Comparison of ENCODE assay signal across 10 mouse cellular contexts in genomic region chr6:47649451-47649931, GRCm38 (mm10). TPM values are rescaled to one million over a fixed set of nuclear protein-coding genes. Genes with fewer than 3 reads are reported as not detected.
DNase-seq lines count a peak whose midpoint lies in the region; ATAC-seq and TF ChIP-seq lines count a peak whose summit lies in the region.
"Had no signal": no experiment of that assay in that cellular context is flagged by ENCODE, and none has a peak within 500 bp of the region (broad histone marks: within the 10 kb centered on the region; RNA-seq: fewer than 3 reads in every experiment).

No protein-coding gene starts in this region.

- 50% methylated on average over 5 of the region's 5 CpGs for WGBS in heart, adult 2 months
- 61% methylated on average over 5 of the region's 5 CpGs for WGBS in heart, embryonic 10.5 days
- 80% methylated on average over 5 of the region's 5 CpGs for WGBS in midbrain, postnatal 0 days

- TF ChIP-seq CTCF in heart, adult 2 months (IDR thresholded peaks at IDR 0.05), result no peak
- TF ChIP-seq CTCF in midbrain, postnatal 0 days (IDR thresholded peaks at IDR 0.05), result no peak

- H3K4me2 ChIP-seq in midbrain, postnatal 0 days (ENCODE audit: low read depth, low read length, poor library complexity, severe bottlenecking), result no peak overlapping the region
- H3K4me2 ChIP-seq: midbrain, embryonic 12.5 days had no signal

- no peak overlapping the region for H3K4me3 ChIP-seq in heart, adult 2 months
- H3K4me3 ChIP-seq in heart, embryonic 10.5 days, result no peak overlapping the region
- no peak overlapping the region for H3K4me3 ChIP-seq in midbrain, postnatal 0 days (ENCODE audit: low read depth, low read length)
- H3K4me3 ChIP-seq: midbrain, embryonic 12.5 days had no signal

- no peaks in the 10 kb centered on the region for H3K36me3 ChIP-seq in heart, adult 2 months (ENCODE audit: control insufficient read depth, insufficient read depth, low read length)
- no peaks in the 10 kb centered on the region for H3K36me3 ChIP-seq in heart, embryonic 10.5 days
- no peaks in the 10 kb centered on the region for H3K36me3 ChIP-seq in midbrain, postnatal 0 days (ENCODE audit: insufficient read depth, low read length)
- H3K36me3 ChIP-seq: embryonic facial prominence, embryonic 12.5 days; midbrain, embryonic 12.5 days had no signal

- H3K79me2 ChIP-seq in heart, adult 2 months (replicated peaks; ENCODE audit: control insufficient read depth, insufficient read depth, low read length), result no peaks in the 10 kb centered on the region

- peak; percentile 6 to 25 for DNase-seq in heart, adult 2 months
- no peak for DNase-seq in heart, embryonic 10.5 days (ENCODE audit: low spot score)
- DNase-seq in 3T3-L1 (ENCODE audit: low read depth, low spot score), result peak; percentile 45
- peak; percentile 39 for DNase-seq in c-Kit-positive CD71-positive TER-119-negative erythroid progenitor cells, embryonic 14.5 days (ENCODE audit: low read depth)
- DNase-seq in heart, postnatal 36 days, result peak; percentile 8 to 14
- peak; percentile 16 to 73 for DNase-seq in spleen, postnatal 4 days (ENCODE audit: low spot score in 2 of 2)
- no peak for DNase-seq in midbrain, postnatal 0 days (ENCODE audit: low spot score)

- no peak overlapping the region for H3K27ac ChIP-seq in heart, adult 2 months
- H3K27ac ChIP-seq in heart, embryonic 10.5 days, result no peak overlapping the region
- no peak overlapping the region for H3K27ac ChIP-seq in midbrain, postnatal 0 days (ENCODE audit: low read depth, low read length)
- H3K27ac ChIP-seq: embryonic facial prominence, embryonic 12.5 days; midbrain, embryonic 12.5 days had no signal

- no peaks in the 10 kb centered on the region for H3K4me1 ChIP-seq in heart, adult 2 months (ENCODE audit: control insufficient read depth, insufficient read depth, low read length)
- peaks cover 4% of the 10 kb centered on the region; the same call in 1 of the 2 replicates for H3K4me1 ChIP-seq in heart, embryonic 10.5 days
- H3K4me1 ChIP-seq in midbrain, postnatal 0 days (ENCODE audit: insufficient read depth, low read length), result no peaks in the 10 kb centered on the region
- H3K4me1 ChIP-seq: embryonic facial prominence, embryonic 12.5 days; midbrain, embryonic 12.5 days had no signal

- H3K9ac ChIP-seq in heart, adult 2 months (ENCODE audit: low read depth, low read length), result no peak overlapping the region
- H3K9ac ChIP-seq in midbrain, postnatal 0 days (replicated peaks; ENCODE audit: low read length, poor library complexity, severe bottlenecking), result no peak overlapping the region
- H3K9ac ChIP-seq: embryonic facial prominence, embryonic 12.5 days; midbrain, embryonic 12.5 days had no signal

- no peak for TF ChIP-seq POLR2A in heart, adult 2 months (IDR thresholded peaks at IDR 0.05; ENCODE audit: insufficient read depth, low read depth, low read length)

- intact Hi-C loops in heart, adult 2 months (cut with DNase I), result no loop called here
- intact Hi-C loops in heart, postnatal 36 days (cut with DNase I), result loop anchor here (5.0 kb wide), 3 partner anchors 52 to 332 kb away; partner anchors contain the start of gene Ezh2

- ATAC-seq in midbrain, postnatal 0 days (ENCODE audit: low FRiP score), result no peak
- no peak for ATAC-seq in inflammation-experienced regulatory T-cells, adult 6 months

- TF ChIP-seq EP300 in heart, adult 2 months (IDR thresholded peaks at IDR 0.05; ENCODE audit: insufficient read depth, low read depth, low read length), result no peak

- H3K27me3 ChIP-seq in heart, adult 2 months (ENCODE audit: control insufficient read depth, insufficient read depth, low read length), result no peaks in the 10 kb centered on the region
- peaks cover 15% of the 10 kb centered on the region; the same call in 1 of the 2 replicates for H3K27me3 ChIP-seq in heart, embryonic 10.5 days (ENCODE audit: insufficient read depth, poor library complexity, severe bottlenecking)
- H3K27me3 ChIP-seq in midbrain, postnatal 0 days (ENCODE audit: insufficient read depth, low read length), result no peaks in the 10 kb centered on the region
- H3K27me3 ChIP-seq: embryonic facial prominence, embryonic 12.5 days had no signal

- no peaks in the 10 kb centered on the region for H3K9me3 ChIP-seq in heart, embryonic 10.5 days
- H3K9me3 ChIP-seq in midbrain, postnatal 0 days (ENCODE audit: low read length), result no peaks in the 10 kb centered on the region
- H3K9me3 ChIP-seq: embryonic facial prominence, embryonic 12.5 days; midbrain, embryonic 12.5 days had no signal

RNA-seq across cellular contexts. Expression of gene Ezh2, which starts 54.4 kb away (rescaled TPM):
- total RNA-seq in heart, adult 2 months (2021), result 1 to 10 TPM; 9.2 to 9.6 TPM
- 3.9 and 9.2 TPM in 2 replicates for polyA plus RNA-seq in heart, adult 2 months (2012; rRNA removed)
- 68.1 and 111 TPM in 2 replicates for polyA plus RNA-seq in heart, embryonic 10.5 days (2016; fragmentation: Nextera tagmentation; extraction: Ambion mirVana)
- 10 to 100 TPM; 10.8 to 11.4 TPM for total RNA-seq in heart, postnatal 36 days (2021)
- 16.6 and 34.5 TPM in 2 replicates for total RNA-seq in midbrain, postnatal 0 days (2014; rRNA removed)
- 21.5 and 25.8 TPM in 2 replicates for polyA plus RNA-seq in midbrain, postnatal 0 days (2015; fragmentation: Nextera tagmentation; extraction: Ambion mirVana)
- 10 to 100 TPM; 41.2 to 67.6 (median 43.2) TPM for polyA plus RNA-seq in inflammation-experienced regulatory T-cells, adult 6 months (2017; shearing (Covaris generic))

Comparison
In these comparisons a context has a peak if more than half of its experiments do, and no peak if none do; other contexts are left out.
1. DNase-seq: peak in heart, adult 2 months (2 of 2), 3T3-L1 (single experiment), c-Kit-positive CD71-positive TER-119-negative erythroid progenitor cells, embryonic 14.5 days (single experiment), heart, postnatal 36 days (2 of 2) and spleen, postnatal 4 days (2 of 2); none in heart, embryonic 10.5 days (single experiment) and midbrain, postnatal 0 days (single experiment).